Mouse (Mus musculus): ENCODE measurements around the gene Sp110. TPM values are rescaled to one million over a fixed set of nuclear protein-coding genes. Genes with fewer than 3 reads are reported as not detected.

Sp110 gene
- polyA plus RNA-seq, 1 experiment from 2014 or later, result 0.49 TPM

Other genes starting within 250 kb of the Sp110 start
- gene G530012D18Rik, start 23.1 kb downstream of the Sp110 start, polyA plus RNA-seq (2014; fragmentation: Nextera tagmentation; extraction: Ambion mirVana), result 0.63 TPM in 1 of 2 replicates, not detected in the other
- 1.0 and 1.4 TPM in 2 replicates for gene Sp140, start 1.6 kb upstream of the Sp110 start, polyA plus RNA-seq (2014; fragmentation: Nextera tagmentation; extraction: Ambion mirVana)
- gene Sp100, start 51.2 kb upstream of the Sp110 start, polyA plus RNA-seq (2014; fragmentation: Nextera tagmentation; extraction: Ambion mirVana), result 0.95 and 1.0 TPM in 2 replicates
- 1.4 and 2.3 TPM in 2 replicates for gene A630001G21Rik, start 179.8 kb upstream of the Sp110 start, polyA plus RNA-seq (2014; fragmentation: Nextera tagmentation; extraction: Ambion mirVana)
- 72.7 and 77.1 TPM in 2 replicates for gene Cab39, start 194.6 kb upstream of the Sp110 start, polyA plus RNA-seq (2014; fragmentation: Nextera tagmentation; extraction: Ambion mirVana)

All from hindbrain, embryonic 11.5 days (tissue).